Mouse (Mus musculus) liver, embryonic 14.5 days (tissue): ENCODE data around the gene Zbtb22.

Source experiments
- CTCF ChIP-seq: IDR thresholded peaks from 2 replicates; pipeline ENCODE4 v1.5.1; 2016; ENCODE audit warnings: antibody characterized with exemption, low read depth, control low read depth
- EP300 ChIP-seq: IDR thresholded peaks from 2 replicates; pipeline ENCODE4 v1.6.1; 2016; ENCODE audit warnings: antibody characterized with exemption, low read depth

- no peak for TF ChIP-seq CTCF
- no peak for TF ChIP-seq EP300
Observed at GRCm38 (mm10) chr17:33900989-33901314, 14.8 kb upstream of the Zbtb22 start.
